Mouse (Mus musculus) induced T-regulatory cell, adult 2 months (primary cell): Measurements from ENCODE around the gene Gin1.
A peak's percentile ranks its signal among the peaks of the same experiment; 100 is the strongest.

Experiments used
- DNase-seq: peaks from one replicate; pipeline ENCODE4 v3.0.0-alpha.2; 2012; ENCODE audit warnings: low read depth

Gin1 gene

GRCm38 (mm10) chr1:97787674-97788073, 17.7 kb downstream of the Gin1 start:
- DNase-seq: no peak

GRCm38 (mm10) chr1:97788490-97788889, 18.5 kb downstream of the Gin1 start:
- no peak for DNase-seq

- no peak for DNase-seq
Observed at GRCm38 (mm10) chr1:97794110-97794509, 24.1 kb downstream of the Gin1 start.

GRCm38 (mm10) chr1:97795936-97796335, 26.0 kb downstream of the Gin1 start:
- no peak for DNase-seq

GRCm38 (mm10) chr1:97802207-97802902, 32.4 kb downstream of the Gin1 start:
- DNase-seq: peak; percentile 51

GRCm38 (mm10) chr1:97804520-97804919, 34.5 kb downstream of the Gin1 start:
- no peak for DNase-seq

- DNase-seq: peak; percentile 39
Observed at GRCm38 (mm10) chr1:97809255-97809912, 39.4 kb downstream of the Gin1 start.

GRCm38 (mm10) chr1:97821282-97821681, 51.3 kb downstream of the Gin1 start:
- no peak for DNase-seq

- no peak for DNase-seq
Observed at GRCm38 (mm10) chr1:97822203-97822602, 52.2 kb downstream of the Gin1 start.

GRCm38 (mm10) chr1:97822904-97823303, 52.9 kb downstream of the Gin1 start:
- no peak for DNase-seq

GRCm38 (mm10) chr1:97827566-97827965, 57.6 kb downstream of the Gin1 start:
- no peak for DNase-seq

- no peak for DNase-seq
Observed at GRCm38 (mm10) chr1:97828087-97828486, 58.1 kb downstream of the Gin1 start.

GRCm38 (mm10) chr1:97833466-97834353, 63.7 kb downstream of the Gin1 start:
- no peak for DNase-seq

- no peak for DNase-seq
Observed at GRCm38 (mm10) chr1:97834354-97834822, 64.4 kb downstream of the Gin1 start.
